ENCODE assay signal across 22 mouse cellular contexts in the genomic region with DNA sequence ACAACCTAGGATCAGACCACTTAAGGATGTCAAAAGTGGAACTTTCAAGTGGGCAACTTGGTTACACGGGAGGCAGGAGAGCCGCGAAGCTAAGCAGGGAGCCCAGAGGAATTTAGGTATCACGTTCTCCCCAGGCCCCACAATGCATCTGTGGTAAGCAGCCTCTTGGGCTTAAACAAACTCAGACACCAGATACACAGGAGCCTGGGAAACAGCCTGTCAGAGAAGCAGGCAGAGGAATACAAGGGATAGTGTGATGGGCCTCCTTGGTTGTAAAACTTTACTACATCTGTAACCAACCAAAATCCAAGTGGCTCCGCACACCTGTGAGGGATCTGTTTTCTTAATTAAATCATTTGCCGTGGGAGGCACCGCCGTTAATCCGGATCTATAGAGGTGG. TPM values are rescaled to one million over a fixed set of nuclear protein-coding genes. Genes with fewer than 3 reads are reported as not detected.
DNase-seq lines count a peak whose midpoint lies in the region; ATAC-seq and TF ChIP-seq lines count a peak whose summit lies in the region.
"Had no signal": no experiment of that assay in that cellular context is flagged by ENCODE, and none has a peak within 500 bp of the region (broad histone marks: within the 10 kb centered on the region; RNA-seq: fewer than 3 reads in every experiment).

No protein-coding gene starts in this region.

- H3K27me3 ChIP-seq in kidney, embryonic 14.5 days (ENCODE audit: control insufficient read depth, insufficient read depth, low read length), result no peaks in the 10 kb centered on the region
- no peaks in the 10 kb centered on the region for H3K27me3 ChIP-seq in limb, embryonic 12.5 days
- no peaks in the 10 kb centered on the region for H3K27me3 ChIP-seq in limb, embryonic 10.5 days (ENCODE audit: low read depth, poor library complexity, severe bottlenecking)
- no peaks in the 10 kb centered on the region for H3K27me3 ChIP-seq in limb, embryonic 14.5 days (ENCODE audit: control insufficient read depth, insufficient read depth, low read length)
- H3K27me3 ChIP-seq: CH12.LX; embryonic facial prominence, embryonic 12.5 days; forebrain, embryonic 13.5 days; forebrain, embryonic 15.5 days; Patski had no signal

- no peak for DNase-seq in kidney, postnatal 14 days
- DNase-seq in limb, embryonic 10.5 days (ENCODE audit: low spot score), result no peak
- no peak for DNase-seq in limb, embryonic 14.5 days (ENCODE audit: low spot score)
- no peak for DNase-seq in gastrocnemius, postnatal 25 days
- DNase-seq: adrenal gland, adult 2 months; adrenal gland, postnatal 10 days; adrenal gland, postnatal 25 days; B cell, adult 2 months; cerebellum, adult 11-12 months; cerebellum, adult 2 months; cerebellum, adult 9-10 months; forebrain, postnatal 0 days had no signal

- H3K9ac ChIP-seq in kidney, embryonic 14.5 days (ENCODE audit: low read depth, low read length), result no peak overlapping the region
- no peak overlapping the region for H3K9ac ChIP-seq in limb, embryonic 12.5 days (replicated peaks)
- no peak overlapping the region for H3K9ac ChIP-seq in limb, embryonic 14.5 days (ENCODE audit: low read depth, low read length, severe bottlenecking)
- H3K9ac ChIP-seq: embryonic facial prominence, embryonic 12.5 days; forebrain, embryonic 13.5 days; forebrain, embryonic 15.5 days; forebrain, postnatal 0 days had no signal

- ATAC-seq in kidney, embryonic 14.5 days (ENCODE audit: low FRiP score, low TSS enrichment), result peak; percentile 32
- ATAC-seq in limb, embryonic 12.5 days (ENCODE audit: insufficient number of reproducible peaks, insufficient read depth, low FRiP score, low TSS enrichment, low read depth), result peak; percentile 56; the same call in 1 of the 2 replicates
- ATAC-seq in limb, embryonic 14.5 days (ENCODE audit: low FRiP score, low read depth), result peak; percentile 62; the same call in 1 of the 2 replicates
- ATAC-seq: CD4-positive, CD25-positive, alpha-beta regulatory T cell, adult 4 months; forebrain, embryonic 13.5 days; forebrain, embryonic 15.5 days; forebrain, postnatal 0 days; Patski had no signal

- WGBS in kidney, embryonic 14.5 days, result 54% methylated on average over 9 of the region's 9 CpGs
- 56% methylated on average over 9 of the region's 9 CpGs for WGBS in limb, embryonic 12.5 days
- WGBS in limb, embryonic 10.5 days, result 84% methylated on average over 9 of the region's 9 CpGs
- 49% methylated on average over 9 of the region's 9 CpGs for WGBS in limb, embryonic 14.5 days

- H3K4me3 ChIP-seq in kidney, embryonic 14.5 days (ENCODE audit: low read length), result no peak overlapping the region
- H3K4me3 ChIP-seq in limb, embryonic 12.5 days (replicated peaks), result no peak overlapping the region
- no peak overlapping the region for H3K4me3 ChIP-seq in limb, embryonic 10.5 days
- no peak overlapping the region for H3K4me3 ChIP-seq in limb, embryonic 14.5 days (replicated peaks; ENCODE audit: low read length)
- H3K4me3 ChIP-seq: embryonic facial prominence, embryonic 10.5 days; embryonic facial prominence, embryonic 12.5 days; forebrain, embryonic 13.5 days; forebrain, embryonic 15.5 days had no signal

- H3K9me3 ChIP-seq in kidney, embryonic 14.5 days (ENCODE audit: control insufficient read depth, low read length), result no peaks in the 10 kb centered on the region
- no peaks in the 10 kb centered on the region for H3K9me3 ChIP-seq in limb, embryonic 12.5 days
- no peaks in the 10 kb centered on the region for H3K9me3 ChIP-seq in limb, embryonic 10.5 days (replicated peaks)
- no peaks in the 10 kb centered on the region for H3K9me3 ChIP-seq in limb, embryonic 14.5 days (ENCODE audit: control insufficient read depth, low read length)
- H3K9me3 ChIP-seq: embryonic facial prominence, embryonic 10.5 days; embryonic facial prominence, embryonic 12.5 days; forebrain, embryonic 13.5 days; forebrain, embryonic 15.5 days; G1E had no signal

- H3K27ac ChIP-seq in kidney, embryonic 14.5 days (ENCODE audit: low read depth, low read length), result no peak overlapping the region
- H3K27ac ChIP-seq in limb, embryonic 12.5 days, result no peak overlapping the region
- no peak overlapping the region for H3K27ac ChIP-seq in limb, embryonic 10.5 days
- H3K27ac ChIP-seq in limb, embryonic 14.5 days (replicated peaks; ENCODE audit: low read depth, low read length), result no peak overlapping the region
- H3K27ac ChIP-seq: embryonic facial prominence, embryonic 10.5 days; embryonic facial prominence, embryonic 12.5 days; forebrain, embryonic 13.5 days; forebrain, embryonic 15.5 days had no signal

- H3K36me3 ChIP-seq in kidney, embryonic 14.5 days (ENCODE audit: control insufficient read depth, insufficient read depth, low read length), result peaks cover 57% of the 10 kb centered on the region
- H3K36me3 ChIP-seq in limb, embryonic 12.5 days, result peaks cover 89% of the 10 kb centered on the region
- H3K36me3 ChIP-seq in limb, embryonic 10.5 days, result peaks cover 89% of the 10 kb centered on the region
- peaks cover 62% of the 10 kb centered on the region for H3K36me3 ChIP-seq in limb, embryonic 14.5 days (ENCODE audit: control insufficient read depth, insufficient read depth, low read length)

- peaks cover 24% of the 10 kb centered on the region for H3K4me1 ChIP-seq in kidney, embryonic 14.5 days (ENCODE audit: control insufficient read depth, insufficient read depth, low read length)
- peaks cover 13% of the 10 kb centered on the region; the same call in 1 of the 2 replicates for H3K4me1 ChIP-seq in limb, embryonic 12.5 days (replicated peaks)
- H3K4me1 ChIP-seq in limb, embryonic 10.5 days, result 0 out of 2 replicates have a peak, but pooled peaks cover 2% of the 10 kb centered on the region
- 0 out of 2 replicates have a peak, but pooled peaks cover 4% of the 10 kb centered on the region for H3K4me1 ChIP-seq in limb, embryonic 14.5 days (ENCODE audit: control insufficient read depth, insufficient read depth, low read length)
- H3K4me1 ChIP-seq: embryonic facial prominence, embryonic 10.5 days; embryonic facial prominence, embryonic 12.5 days had no signal

- H3K4me2 ChIP-seq in kidney, embryonic 14.5 days (replicated peaks; ENCODE audit: low read depth, low read length), result no peak overlapping the region
- no peak overlapping the region for H3K4me2 ChIP-seq in limb, embryonic 12.5 days
- no peak overlapping the region for H3K4me2 ChIP-seq in limb, embryonic 14.5 days (replicated peaks; ENCODE audit: low read depth, low read length, severe bottlenecking)
- H3K4me2 ChIP-seq: embryonic facial prominence, embryonic 12.5 days; forebrain, embryonic 13.5 days; forebrain, embryonic 15.5 days had no signal

- TF ChIP-seq POLR2A in limb, embryonic 14.5 days (IDR thresholded peaks at IDR 0.05; ENCODE audit: borderline replicate concordance, extremely low read depth, insufficient read depth, insufficient read length), result no peak

RNA-seq across cellular contexts. Expression of gene Setd7, which starts 26.7 kb away (rescaled TPM):
- polyA plus RNA-seq in kidney, embryonic 14.5 days (2014; fragmentation: Nextera tagmentation; extraction: Ambion mirVana), result 4.3 and 4.7 TPM in 2 replicates
- 4.8 and 5.2 TPM in 2 replicates for polyA plus RNA-seq in limb, embryonic 12.5 days (2016; fragmentation: Nextera tagmentation; extraction: Ambion mirVana)
- 2.7 and 4.8 TPM in 2 replicates for polyA plus RNA-seq in limb, embryonic 10.5 days (2016; fragmentation: Nextera tagmentation; extraction: Ambion mirVana)
- polyA plus RNA-seq in limb, embryonic 14.5 days (2012; rRNA removed), result 19.6 and 21.5 TPM in 2 replicates
- 5.7 and 6.1 TPM in 2 replicates for polyA plus RNA-seq in limb, embryonic 14.5 days (2014; fragmentation: Nextera tagmentation; extraction: Ambion mirVana)
- total RNA-seq in gastrocnemius, postnatal 25 days (2021), result 100 to 1,000 TPM; 131 to 158 TPM

RNA-seq across cellular contexts. Expression of gene Rab33b, which starts 50.3 kb away (rescaled TPM):
- polyA plus RNA-seq in kidney, embryonic 14.5 days (2014; fragmentation: Nextera tagmentation; extraction: Ambion mirVana), result 10.5 and 17.5 TPM in 2 replicates
- polyA plus RNA-seq in limb, embryonic 12.5 days (2016; fragmentation: Nextera tagmentation; extraction: Ambion mirVana), result 23.9 and 24.2 TPM in 2 replicates
- polyA plus RNA-seq in limb, embryonic 10.5 days (2016; fragmentation: Nextera tagmentation; extraction: Ambion mirVana), result 11.2 and 14.2 TPM in 2 replicates
- polyA plus RNA-seq in limb, embryonic 14.5 days (2012; rRNA removed), result 16.2 and 16.5 TPM in 2 replicates
- polyA plus RNA-seq in limb, embryonic 14.5 days (2014; fragmentation: Nextera tagmentation; extraction: Ambion mirVana), result 24.9 and 25.4 TPM in 2 replicates
- total RNA-seq in gastrocnemius, postnatal 25 days (2021), result 1 to 10 TPM; 7.3 to 8.3 TPM
